Mouse (Mus musculus) cerebellum, postnatal 10 days (tissue): Measurements from ENCODE around the gene Tnfrsf11a.
"Not testable (repeated sequence)": the region's sequence is repeated elsewhere in the genome, so short reads cannot be mapped to it uniquely, and the experiment has no call there.

Source experiments
- DNase-seq, 2 experiments: peaks; one replicate each; pipeline ENCODE4 v3.0.0; 2021; ENCODE audit warnings: mixed read lengths in 2 of 2

Gene Tnfrsf11a

DNA sequence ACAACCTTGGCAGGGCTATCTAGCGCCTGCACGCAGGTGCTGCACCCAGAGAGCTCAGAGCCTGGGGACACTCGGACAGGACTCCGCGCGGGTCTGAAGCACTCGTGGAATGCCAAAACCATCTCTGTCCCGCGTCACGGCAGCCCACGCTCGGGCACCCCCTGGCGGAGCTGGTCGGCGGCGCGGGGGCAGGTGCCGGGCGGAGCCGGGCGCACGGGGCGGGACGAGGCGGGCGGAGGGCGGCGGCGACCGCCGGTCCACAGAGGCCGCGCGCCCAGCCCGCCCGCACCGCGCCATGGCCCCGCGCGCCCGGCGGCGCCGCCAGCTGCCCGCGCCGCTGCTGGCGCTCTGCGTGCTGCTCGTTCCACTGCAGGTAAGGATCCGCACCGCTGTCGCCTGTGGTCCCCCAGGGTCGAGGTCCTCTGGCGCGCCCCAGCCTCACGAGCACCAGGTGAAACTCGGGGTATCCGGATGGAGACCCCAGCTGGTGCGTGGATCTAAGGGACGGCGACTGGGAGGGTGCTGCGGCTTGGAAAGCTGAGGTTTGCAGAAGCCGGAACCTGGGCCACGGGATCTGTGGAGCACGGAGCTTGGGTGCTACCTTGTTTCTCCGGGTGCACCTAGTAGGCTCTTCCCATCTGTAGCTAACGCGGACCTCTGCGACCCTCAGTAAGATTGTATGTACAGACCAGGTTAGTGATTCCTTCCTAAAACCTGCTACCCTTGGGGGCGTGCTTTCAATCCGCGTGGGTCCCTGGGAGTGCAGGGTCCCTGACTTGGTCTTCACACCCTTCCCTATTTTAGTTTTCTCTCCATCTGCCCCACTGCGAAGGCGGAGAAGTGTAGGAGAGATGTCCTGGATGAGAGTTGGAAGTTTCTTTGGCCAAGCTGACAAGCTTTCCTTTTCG, at the start of gene Tnfrsf11a:
Tnfrsf11a (plus strand) TSS at position 262 of the 908 bp plus-strand sequence.
- DNase-seq: peak; percentile 86 to 88

- peak; percentile 10 to 13 for DNase-seq
Measured at GRCm38 (mm10) chr1:105735318-105735717, 45.2 kb upstream of the Tnfrsf11a start.

- no peak for DNase-seq
Measured at GRCm38 (mm10) chr1:105738334-105738733, 42.2 kb upstream of the Tnfrsf11a start.

- DNase-seq: no peak
Measured at GRCm38 (mm10) chr1:105739493-105739892, 41.0 kb upstream of the Tnfrsf11a start.

GRCm38 (mm10) chr1:105742481-105742880, 38.0 kb upstream of the Tnfrsf11a start:
- DNase-seq: no peak

GRCm38 (mm10) chr1:105746444-105746843, 34.1 kb upstream of the Tnfrsf11a start:
- DNase-seq: no peak

GRCm38 (mm10) chr1:105746858-105747596, 33.5 kb upstream of the Tnfrsf11a start:
- no peak for DNase-seq

DNA sequence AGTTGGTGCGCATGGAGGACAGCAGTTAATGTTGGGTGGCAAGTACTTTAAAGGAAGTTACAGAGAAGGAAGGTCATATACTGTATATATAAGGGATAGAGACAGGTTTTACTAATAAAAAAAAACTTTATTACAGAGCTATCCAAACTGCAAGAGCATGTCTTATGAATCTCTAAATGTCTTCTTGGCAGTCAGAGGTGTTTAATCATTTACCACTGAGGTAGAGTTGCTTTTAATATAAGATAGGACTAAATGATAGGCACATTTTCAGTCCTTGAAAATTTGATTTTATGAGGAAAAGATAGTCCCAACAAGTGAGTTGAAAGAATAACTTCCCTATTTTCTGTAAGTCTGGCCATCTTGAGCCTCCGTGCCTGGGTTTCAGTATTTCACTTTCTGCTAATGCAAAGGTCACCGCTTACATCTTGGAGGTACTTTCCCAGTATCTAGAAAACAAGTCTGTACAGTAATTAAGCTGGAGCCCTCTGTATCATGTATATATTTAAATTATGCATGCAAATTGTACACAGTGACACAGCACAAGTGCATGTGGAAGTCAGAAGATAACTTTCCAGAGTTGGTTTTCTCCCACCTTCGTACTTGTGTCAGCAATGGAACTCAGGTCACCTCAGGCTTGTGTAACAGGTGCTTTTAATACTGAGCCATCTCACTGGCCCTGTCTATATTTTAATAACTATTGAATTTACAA, 32.3 kb upstream of the Tnfrsf11a start:
- DNase-seq: no peak

GRCm38 (mm10) chr1:105752196-105752595, 28.3 kb upstream of the Tnfrsf11a start:
- DNase-seq: no peak

- DNase-seq: no peak
Measured at GRCm38 (mm10) chr1:105752944-105753343, 27.6 kb upstream of the Tnfrsf11a start.

GRCm38 (mm10) chr1:105758798-105759197, 21.7 kb upstream of the Tnfrsf11a start:
- no peak for DNase-seq

DNA sequence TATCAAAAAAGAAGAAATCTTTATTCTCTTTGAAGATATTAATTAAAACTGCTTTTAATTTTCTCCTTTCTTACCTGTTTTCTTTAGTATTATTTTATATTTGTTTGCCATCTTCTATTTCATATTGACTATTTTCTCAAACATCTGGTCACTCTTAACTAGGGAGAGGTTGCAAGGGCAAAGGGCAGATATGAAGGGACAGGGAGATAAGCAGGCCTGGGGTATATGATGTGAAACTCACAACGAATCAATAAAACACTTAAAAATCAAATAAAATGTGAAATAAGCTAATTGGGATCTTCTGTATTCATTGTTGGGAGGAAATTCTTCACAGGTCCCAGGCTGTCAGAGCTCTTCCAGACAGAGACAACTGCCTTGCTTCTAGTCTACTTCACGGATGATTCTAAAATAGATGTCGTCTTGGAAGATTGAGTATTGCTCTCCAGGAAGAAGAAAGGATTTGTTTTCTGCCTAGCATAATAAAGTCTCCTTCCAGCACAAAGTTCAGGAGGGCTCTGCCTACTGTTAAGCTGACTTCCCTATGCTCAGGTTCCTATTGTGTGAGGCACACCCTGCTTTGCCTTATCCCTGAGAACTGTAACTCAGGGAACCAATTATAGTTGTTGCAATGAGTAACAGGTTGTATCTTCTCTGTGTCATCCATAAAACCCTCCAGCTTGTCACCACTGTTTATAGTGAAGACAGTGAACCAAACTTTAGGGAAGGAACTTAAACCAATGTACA, 20.9 kb upstream of the Tnfrsf11a start:
- DNase-seq: no peak

- DNase-seq: no peak
Measured at GRCm38 (mm10) chr1:105765586-105765985, 14.9 kb upstream of the Tnfrsf11a start.

DNA sequence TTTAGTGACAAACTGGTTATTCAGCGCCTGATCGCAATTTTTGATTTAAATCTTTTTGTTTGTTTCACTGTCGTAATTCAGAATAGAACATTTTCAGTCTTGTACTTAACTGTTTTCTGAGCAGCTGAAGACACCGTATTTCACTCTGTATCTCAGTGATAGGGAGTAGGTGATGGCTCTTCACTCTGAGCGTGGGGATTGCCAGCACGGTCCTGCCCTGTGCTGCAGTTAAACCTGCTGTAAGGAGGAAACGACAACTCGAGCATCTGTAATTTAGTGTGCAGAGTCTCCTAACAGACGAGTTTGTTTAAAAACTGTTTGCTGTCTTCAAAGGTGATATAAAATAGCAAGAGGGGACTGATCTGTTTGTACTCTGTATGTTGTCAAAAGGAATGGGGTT, 14.4 kb upstream of the Tnfrsf11a start:
- not testable (repeated sequence) for DNase-seq

DNA sequence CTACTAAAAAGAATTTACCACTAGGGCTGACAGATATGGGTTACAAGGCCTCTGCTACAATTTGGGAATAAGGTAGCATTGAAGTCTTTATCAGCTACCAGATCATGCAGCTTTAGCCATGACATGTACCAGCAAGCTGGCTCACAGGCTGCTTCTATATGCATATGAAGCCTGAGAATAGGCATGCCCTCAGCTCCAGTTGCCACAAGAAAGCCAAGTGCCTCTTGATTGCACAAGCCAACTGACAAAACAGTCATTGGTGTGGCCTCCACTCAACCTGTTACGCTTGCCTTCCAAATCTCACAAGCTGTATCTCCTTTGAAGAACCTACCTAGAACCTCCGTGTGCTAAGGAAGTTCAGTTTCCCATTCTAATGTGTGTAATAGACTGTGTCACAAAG, 12.1 kb upstream of the Tnfrsf11a start:
- no peak for DNase-seq

- DNase-seq: no peak
Measured at GRCm38 (mm10) chr1:105770685-105771084, 9.8 kb upstream of the Tnfrsf11a start.

DNA sequence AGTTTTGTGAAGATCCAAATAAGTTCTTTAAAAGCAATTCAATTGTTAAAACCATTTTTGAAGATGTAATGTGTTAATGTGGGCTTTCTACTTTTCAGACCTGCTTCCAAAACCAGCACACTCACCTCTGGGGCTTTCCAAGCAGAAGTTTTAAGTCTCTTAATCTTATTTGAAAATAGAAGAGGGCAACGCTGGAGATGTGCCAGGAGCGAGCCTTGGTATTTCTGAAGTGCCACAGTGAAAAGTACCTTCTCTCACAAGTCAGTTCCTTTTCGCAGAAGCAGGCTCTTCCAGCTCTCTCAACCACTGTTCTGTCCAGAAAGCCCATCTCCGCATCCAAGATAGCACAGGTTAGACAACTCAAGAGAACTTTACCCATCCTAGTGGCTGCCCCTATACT, 4.1 kb upstream of the Tnfrsf11a start:
- no peak for DNase-seq

- DNase-seq: peak in 1 of 2 experiments; percentile 40
Measured at GRCm38 (mm10) chr1:105780079-105780456, 450 bp upstream of the Tnfrsf11a start.

DNA sequence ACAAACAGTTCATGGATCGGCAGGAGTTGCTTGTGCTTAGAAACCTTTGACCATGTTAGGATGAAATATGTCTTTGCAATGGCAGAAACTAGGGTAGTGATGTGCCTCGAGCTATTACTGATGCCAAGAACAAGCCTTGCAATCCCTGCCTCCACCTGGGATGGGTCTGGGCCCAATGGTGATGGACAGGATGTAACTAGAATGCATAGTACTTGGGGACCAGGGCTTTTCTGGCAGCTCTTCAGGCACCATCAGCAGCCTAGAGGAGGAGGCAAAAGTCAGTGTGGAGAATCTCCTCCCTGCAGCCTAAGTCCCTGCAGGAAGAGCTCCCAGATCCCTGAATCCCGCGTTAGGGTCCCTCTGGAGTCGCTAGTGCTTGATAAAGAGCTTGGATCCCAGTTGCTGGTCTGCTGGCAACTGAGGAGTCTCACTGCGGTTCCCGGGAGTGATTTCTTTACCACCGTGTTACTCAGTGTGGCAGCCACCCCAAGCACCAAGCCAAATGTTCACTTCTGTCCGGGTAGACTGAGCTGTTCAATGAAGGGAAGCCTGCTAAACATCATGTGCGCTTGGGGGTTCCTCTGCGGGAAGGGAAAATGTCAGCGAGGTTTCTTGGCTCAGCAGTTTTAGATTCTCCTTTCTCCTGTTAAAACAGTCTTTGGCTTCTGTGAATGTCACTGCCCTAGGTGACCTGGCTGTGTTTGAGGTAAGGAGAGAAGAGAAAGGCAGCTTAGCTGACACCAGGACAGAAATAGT, 1.1 kb downstream of the Tnfrsf11a start:
- peak; percentile 56 for DNase-seq

DNA sequence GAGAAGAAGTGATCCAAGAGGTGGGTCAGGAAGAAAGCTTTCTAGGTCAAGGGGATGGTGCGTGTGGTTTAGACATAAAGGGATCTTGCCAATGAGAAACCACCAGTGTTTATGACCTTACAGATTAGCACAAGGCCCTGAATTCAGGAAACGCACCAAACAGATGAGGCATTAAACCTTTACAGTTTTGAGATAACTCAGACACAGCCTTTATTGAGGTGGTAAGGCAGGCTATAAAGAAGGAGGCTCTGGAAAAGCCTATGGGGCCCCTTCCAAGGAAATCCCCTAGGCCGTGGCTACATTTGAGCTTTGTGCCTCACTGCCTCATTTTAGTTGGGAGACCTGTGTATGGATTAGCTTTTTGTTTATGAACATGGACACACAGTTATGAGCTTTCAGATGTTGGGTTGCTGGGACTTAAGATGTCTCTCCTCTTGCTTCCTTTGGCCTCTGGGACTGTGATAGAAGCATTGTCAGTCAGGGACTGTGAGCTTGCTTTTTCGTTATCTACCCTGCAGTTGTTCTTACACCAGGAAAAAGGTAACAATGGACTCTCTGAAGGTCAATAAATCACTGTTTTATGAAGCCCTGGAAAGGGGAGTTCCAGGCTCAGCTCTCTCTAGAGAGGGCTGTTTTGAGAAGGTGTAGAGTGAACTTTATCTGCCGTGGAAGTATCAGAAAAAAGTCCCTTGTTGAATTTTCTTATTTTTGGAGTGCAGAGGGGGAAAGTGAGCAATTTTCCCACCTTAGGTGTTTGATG, 3.9 kb downstream of the Tnfrsf11a start:
- no peak for DNase-seq

- DNase-seq: no peak
Measured at GRCm38 (mm10) chr1:105785146-105785545, 4.6 kb downstream of the Tnfrsf11a start.
